Mouse (Mus musculus) intestine, postnatal 0 days (tissue): ENCODE data around the gene Grn. TPM values are rescaled to one million over a fixed set of nuclear protein-coding genes. Genes with fewer than 3 reads are reported as not detected.
A peak's percentile ranks its signal among the peaks of the same experiment; 100 is the strongest.

Source experiments
- ATAC-seq: fragments of 200-750 bp; cut with Nextera tagmentation; 2 replicates; pipeline ENCODE4 v1.8.0; 2017; ENCODE audit warnings: mild to moderate bottlenecking, moderate TSS enrichment, moderate library complexity
- H3K27ac ChIP-seq: fragments of 300-500 bp; sonication (generic); 2 replicates; pipeline ENCODE4 v1.5.1; 2014; ENCODE audit warnings: mild to moderate bottlenecking, low read depth, low read length, moderate library complexity
- H3K27me3 ChIP-seq: fragments of 300-500 bp; sonication (generic); replicated peaks from 2 replicates; pipeline ENCODE4 v1.6.1; 2014; ENCODE audit warnings: low read length, mixed read lengths; ENCODE audit not compliant: control insufficient read depth, insufficient read depth
- H3K36me3 ChIP-seq: fragments of 300-500 bp; sonication (generic); 2 replicates; pipeline ENCODE4 v1.6.1; 2014; ENCODE audit warnings: mild to moderate bottlenecking, moderate library complexity; ENCODE audit not compliant: control insufficient read depth, insufficient read depth
- H3K4me1 ChIP-seq: fragments of 300-500 bp; sonication (generic); replicated peaks from 2 replicates; pipeline ENCODE4 v1.6.1; 2014; ENCODE audit warnings: antibody characterized with exemption, low read length, mixed read lengths; ENCODE audit not compliant: control insufficient read depth, insufficient read depth
- H3K4me2 ChIP-seq: fragments of 300-500 bp; sonication (generic); replicated peaks from 2 replicates; pipeline ENCODE4 v1.6.1; 2014; ENCODE audit warnings: low read depth, mild to moderate bottlenecking, moderate library complexity
- H3K4me3 ChIP-seq: fragments of 300-500 bp; sonication (generic); 2 replicates; pipeline ENCODE4 v1.5.1; 2014; ENCODE audit warnings: low read depth, low read length
- H3K9ac ChIP-seq: fragments of 300-500 bp; sonication (generic); 2 replicates; pipeline ENCODE4 v1.6.1; 2014; ENCODE audit warnings: mild to moderate bottlenecking, low read depth, low read length
- H3K9me3 ChIP-seq: fragments of 300-500 bp; sonication (generic); 2 replicates; pipeline ENCODE4 v1.6.1; 2016; ENCODE audit warnings: mixed run types; ENCODE audit not compliant: control insufficient read depth
- CTCF ChIP-seq: sonication (generic); IDR thresholded peaks from 2 replicates; pipeline ENCODE4 v1.5.1; 2016; ENCODE audit warnings: low read depth, mild to moderate bottlenecking, control low read depth, antibody characterized with exemption, moderate library complexity
- WGBS: fragments of 180-500 bp; shearing (Covaris S2); extraction: QIAGEN DNeasy Blood & Tissue Kit; methylation state at CpG from one replicate; pipeline ENCODE4 v1.1.7; 2014; 5-methylcytosine and 5-hydroxymethylcytosine counted together
- polyA plus RNA-seq: library from polyadenylated mRNA; unstranded; fragments of >200 nt; fragmentation: Nextera tagmentation; extraction: Ambion mirVana; gene quantifications from 2 replicates; pipeline ENCODE4 v1.2.1, GENCODE M21; 2015

Gene Grn
- polyA plus RNA-seq, 1 experiment from 2014 or later, result 339 TPM

DNA sequence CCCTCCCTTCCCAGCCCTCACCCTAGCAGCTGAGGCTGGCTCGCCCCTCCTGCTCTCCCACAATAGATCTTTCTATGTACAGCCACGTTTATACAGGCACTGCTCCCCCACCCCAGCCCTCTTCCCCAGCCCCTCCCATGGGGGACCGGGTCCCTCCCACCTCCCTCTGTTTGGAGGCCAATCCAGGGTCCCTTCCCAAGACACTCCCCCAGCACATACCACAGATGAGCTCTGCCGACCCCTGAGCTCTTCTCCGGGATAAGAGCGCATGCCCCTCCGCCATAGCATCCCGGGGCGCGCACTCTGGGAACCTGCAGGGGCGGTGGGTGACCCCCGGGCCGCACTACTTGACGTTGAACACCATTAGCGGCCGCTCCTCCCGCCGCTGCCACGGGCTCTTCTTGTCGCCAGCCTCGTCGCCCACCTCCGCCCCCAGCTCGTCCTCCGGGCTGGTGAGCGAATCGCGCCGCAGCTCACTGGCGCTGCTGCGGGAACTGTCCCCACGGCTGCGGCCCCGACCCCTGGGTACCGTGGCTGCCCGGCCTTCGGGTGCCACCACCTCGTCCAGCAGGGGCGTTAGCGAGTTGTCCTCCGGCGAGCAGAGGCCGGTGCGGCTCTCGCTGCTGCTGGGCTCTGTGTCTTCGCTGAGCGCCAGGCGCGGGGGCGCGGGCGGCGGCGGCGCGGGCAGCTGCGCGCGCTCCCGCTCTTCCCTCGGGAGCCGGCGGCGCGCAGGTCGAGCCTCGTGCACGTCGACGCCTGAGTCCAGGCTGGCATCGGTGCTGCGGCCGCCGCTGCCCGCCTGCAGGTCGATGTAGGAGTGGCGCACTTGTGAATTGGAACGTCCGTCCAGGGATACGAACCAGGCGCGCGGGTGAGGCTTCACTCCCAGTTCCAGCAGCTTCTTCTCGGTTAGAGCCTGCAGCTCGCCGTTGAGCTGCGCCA lies 7.3 kb downstream of the Grn start:
- peak overlapping the region; percentile 98 for H3K4me2 ChIP-seq
- H3K27me3 ChIP-seq, result 0 out of 2 replicates have a peak, but pooled peaks cover 11% of the 10 kb centered on the region
- peak; percentile 69 for TF ChIP-seq CTCF
- no peak overlapping the region; the same call in 1 of the 2 replicates for H3K27ac ChIP-seq
- WGBS, result 13% methylated on average over 86 of the region's 87 CpGs
- no peaks in the 10 kb centered on the region for H3K9me3 ChIP-seq
- peaks cover 6% of the 10 kb centered on the region; the same call in 1 of the 2 replicates for H3K4me1 ChIP-seq
- peak; percentile 49 for ATAC-seq
- peak overlapping the region; percentile 52 for H3K4me3 ChIP-seq
- peak overlapping the region; percentile 51 for H3K9ac ChIP-seq
- H3K36me3 ChIP-seq, result peaks cover 50% of the 10 kb centered on the region

DNA sequence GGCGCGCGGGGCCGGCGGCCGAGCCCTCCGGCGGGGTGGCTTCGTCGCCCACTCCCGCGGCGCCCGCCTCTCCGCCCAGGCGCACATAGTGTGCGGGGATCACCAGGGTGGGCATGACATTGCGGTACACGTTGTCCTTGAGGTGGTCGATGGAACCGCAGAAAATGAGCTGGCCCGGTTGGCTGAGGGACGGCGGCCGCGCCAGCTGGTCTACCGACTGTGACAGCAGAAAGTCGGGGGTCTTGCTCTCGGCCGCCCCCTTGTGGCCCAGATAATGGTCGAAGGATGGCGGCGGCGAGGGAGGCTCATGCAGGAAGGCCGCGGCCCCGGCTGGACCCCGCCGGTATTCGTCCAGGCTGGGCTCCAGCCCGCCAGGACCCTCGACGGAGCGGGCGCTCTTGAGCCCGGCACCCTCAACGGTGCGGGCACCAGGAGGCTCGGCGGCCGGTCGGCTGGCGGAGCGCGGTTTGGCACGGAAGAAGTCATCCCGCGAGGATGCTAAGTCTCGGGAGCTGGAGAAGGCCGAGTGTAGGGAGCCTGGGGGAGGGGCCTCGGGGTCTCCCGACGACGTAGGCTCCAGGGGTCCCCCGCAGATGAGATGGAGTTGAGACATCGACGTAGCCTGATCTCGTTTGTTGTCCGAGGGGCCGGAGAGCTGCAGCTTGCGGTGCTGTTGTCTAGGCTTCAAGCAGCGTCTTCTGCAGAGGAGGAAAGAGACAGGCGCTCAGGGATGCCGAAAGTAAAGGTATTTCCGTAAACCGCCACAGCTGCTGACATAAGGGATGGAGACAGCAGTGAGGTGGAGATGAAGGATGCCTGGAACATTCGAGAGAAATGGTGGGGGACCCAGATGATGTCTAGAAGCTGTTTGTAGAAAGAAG lies 8.3 kb downstream of the Grn start:
- Histone ChIP-seq H3K9ac (peak overlapping the region; percentile 51), H3K4me2 (peak overlapping the region; percentile 98), H3K27me3 (0 out of 2 replicates have a peak, but pooled peaks cover 11% of the 10 kb centered on the region), H3K9me3 (no peaks in the 10 kb centered on the region), H3K27ac (no peak overlapping the region; the same call in 1 of the 2 replicates), H3K4me3 (peak overlapping the region; percentile 52), H3K36me3 (peaks cover 40% of the 10 kb centered on the region), H3K4me1 (peaks cover 6% of the 10 kb centered on the region; the same call in 1 of the 2 replicates)
- peak; percentile 95 for TF ChIP-seq CTCF
- peak; percentile 3 for ATAC-seq
- 14% methylated on average over 77 of the region's 77 CpGs for WGBS

DNA sequence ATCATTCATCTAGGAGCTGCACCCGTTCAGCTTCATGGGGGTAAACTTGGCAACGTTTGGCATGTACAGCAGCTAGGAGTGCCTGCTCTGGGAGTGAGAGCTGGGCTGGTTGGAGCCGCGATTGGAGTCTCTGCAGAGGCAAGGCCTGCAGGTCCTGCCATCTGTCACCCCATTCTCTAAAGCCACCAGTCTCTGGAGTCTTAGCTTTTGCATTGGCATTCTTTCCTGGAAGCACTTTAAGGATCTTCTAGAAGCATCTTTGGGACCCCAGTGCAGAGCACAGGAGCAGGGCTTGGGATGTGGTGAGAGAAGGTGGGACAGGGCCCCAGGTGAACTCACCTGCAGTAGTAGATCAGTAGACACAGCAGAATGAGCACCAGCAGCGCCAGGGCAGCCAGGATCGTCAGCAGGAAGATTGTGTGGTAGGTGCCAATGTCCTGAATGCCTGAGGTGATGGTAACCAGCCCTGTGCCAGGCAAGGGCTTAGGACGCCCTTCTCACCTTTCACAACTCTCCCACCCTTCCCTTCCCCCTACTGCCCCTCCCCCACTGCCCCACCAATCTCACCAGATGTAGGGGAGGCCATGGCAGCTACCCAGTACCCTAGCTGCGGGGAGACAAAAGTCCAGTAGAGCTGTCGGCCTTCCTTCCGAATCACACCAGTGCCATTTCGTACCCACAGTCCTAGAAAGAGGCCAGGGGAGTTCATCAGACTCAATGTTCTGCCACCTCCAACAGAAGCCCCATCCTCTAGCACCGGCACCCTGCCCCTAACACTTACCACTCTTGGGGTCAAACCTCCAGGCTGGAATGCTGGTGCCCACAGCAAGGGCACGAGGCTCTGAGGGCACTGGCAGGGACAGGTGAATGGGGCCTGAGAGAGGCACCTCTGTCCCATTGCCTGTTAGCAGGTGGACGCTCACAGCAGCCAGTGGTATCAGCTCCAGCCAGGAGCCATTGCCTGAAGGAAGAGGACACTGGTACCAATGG lies 9.3 kb downstream of the Grn start:
- Histone ChIP-seq H3K4me3 (no peak overlapping the region), H3K36me3 (peaks cover 32% of the 10 kb centered on the region), H3K9me3 (no peaks in the 10 kb centered on the region), H3K9ac (no peak overlapping the region), H3K4me1 (peaks cover 6% of the 10 kb centered on the region; the same call in 1 of the 2 replicates), H3K4me2 (no peak overlapping the region), H3K27me3 (0 out of 2 replicates have a peak, but pooled peaks cover 11% of the 10 kb centered on the region), H3K27ac (no peak overlapping the region)
- 81% methylated on average over 14 of the region's 14 CpGs for WGBS
- TF ChIP-seq CTCF, result no peak
- no peak for ATAC-seq

DNA sequence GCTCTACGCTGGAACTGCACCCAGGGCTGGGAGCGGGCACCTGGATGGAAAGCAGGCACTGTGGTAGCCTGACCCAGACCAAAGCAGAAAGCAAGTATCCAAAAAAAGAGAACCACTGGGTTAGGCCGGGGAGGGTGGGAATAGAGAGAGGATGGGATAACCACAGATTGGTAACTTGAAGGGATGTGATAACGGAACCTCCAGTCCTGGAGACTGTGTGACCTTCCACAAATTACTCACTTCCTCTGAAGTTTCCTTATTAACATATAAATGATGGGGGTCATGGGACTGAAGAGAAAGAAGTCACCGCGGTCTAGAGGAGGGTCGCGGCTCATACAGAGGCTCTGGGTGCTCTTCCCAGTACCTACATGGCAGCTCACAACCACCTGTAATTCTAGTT lies 10.1 kb downstream of the Grn start:
- no peak for TF ChIP-seq CTCF
- Histone ChIP-seq H3K4me2 (no peak overlapping the region), H3K27me3 (0 out of 2 replicates have a peak, but pooled peaks cover 16% of the 10 kb centered on the region), H3K9me3 (no peaks in the 10 kb centered on the region), H3K27ac (no peak overlapping the region), H3K4me1 (peaks cover 6% of the 10 kb centered on the region; the same call in 1 of the 2 replicates), H3K4me3 (no peak overlapping the region), H3K36me3 (peaks cover 24% of the 10 kb centered on the region), H3K9ac (no peak overlapping the region)
- 93% methylated on average over 8 of the region's 8 CpGs for WGBS
- no peak for ATAC-seq

DNA sequence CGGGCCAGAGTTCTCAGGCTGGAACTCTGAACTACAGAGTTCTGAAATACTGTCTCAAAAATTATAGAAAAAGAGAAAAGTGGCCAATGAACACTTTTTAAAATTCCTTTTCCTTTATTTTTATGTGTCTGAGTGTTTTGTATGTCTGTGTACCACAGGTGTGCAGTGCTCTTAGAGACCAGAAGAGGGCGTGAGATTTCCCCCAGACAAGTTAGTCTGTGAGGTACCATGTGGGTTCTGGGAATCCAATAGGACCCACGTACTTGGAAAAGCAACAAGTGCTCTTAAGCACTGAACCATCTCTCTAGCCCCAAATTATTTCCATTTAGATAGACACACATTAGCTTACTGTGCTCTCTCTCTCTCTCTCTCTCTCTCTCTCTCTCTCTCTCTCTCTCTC lies 11.3 kb downstream of the Grn start:
- Histone ChIP-seq H3K9me3 (no peaks in the 10 kb centered on the region), H3K27ac (no peak overlapping the region), H3K4me2 (no peak overlapping the region), H3K36me3 (peaks cover 12% of the 10 kb centered on the region; the same call in 1 of the 2 replicates), H3K4me3 (no peak overlapping the region), H3K9ac (no peak overlapping the region), H3K4me1 (peaks cover 6% of the 10 kb centered on the region; the same call in 1 of the 2 replicates), H3K27me3 (peaks cover 25% of the 10 kb centered on the region; the same call in 1 of the 2 replicates)
- ATAC-seq, result no peak
- WGBS, result 82% methylated on average over 3 of the region's 3 CpGs
- peak; percentile 50 for TF ChIP-seq CTCF
